Mouse (Mus musculus) layer of hippocampus, adult 18-20 months (tissue): ENCODE data around the gene Vipr2. TPM values are rescaled to one million over a fixed set of nuclear protein-coding genes. Genes with fewer than 3 reads are reported as not detected.
A peak's percentile ranks its signal among the peaks of the same experiment; 100 is the strongest.

Experiments used
- DNase-seq, 2 experiments: peaks; one replicate each; pipeline ENCODE4 v3.0.0; 2022; ENCODE audit warnings: low spot score in 2 of 2
- long read RNA-seq: library from polyadenylated mRNA; stranded (forward); transcript quantifications from one replicate; pipeline ENCODE4 v2.0.0, GENCODE M21; 2021
- total RNA-seq, 2 experiments: library from RNA; stranded (reverse); gene quantifications; 2 replicates each; pipeline ENCODE4 v1.2.3; 2021

Gene Vipr2
- total RNA-seq: under 1 TPM; 0.46 to 0.99 TPM
- long read RNA-seq, partial matches to known transcripts: 0 of 1 reads
- long read RNA-seq, other reads (novel, unspliced or antisense): 0 of 1 reads

DNA sequence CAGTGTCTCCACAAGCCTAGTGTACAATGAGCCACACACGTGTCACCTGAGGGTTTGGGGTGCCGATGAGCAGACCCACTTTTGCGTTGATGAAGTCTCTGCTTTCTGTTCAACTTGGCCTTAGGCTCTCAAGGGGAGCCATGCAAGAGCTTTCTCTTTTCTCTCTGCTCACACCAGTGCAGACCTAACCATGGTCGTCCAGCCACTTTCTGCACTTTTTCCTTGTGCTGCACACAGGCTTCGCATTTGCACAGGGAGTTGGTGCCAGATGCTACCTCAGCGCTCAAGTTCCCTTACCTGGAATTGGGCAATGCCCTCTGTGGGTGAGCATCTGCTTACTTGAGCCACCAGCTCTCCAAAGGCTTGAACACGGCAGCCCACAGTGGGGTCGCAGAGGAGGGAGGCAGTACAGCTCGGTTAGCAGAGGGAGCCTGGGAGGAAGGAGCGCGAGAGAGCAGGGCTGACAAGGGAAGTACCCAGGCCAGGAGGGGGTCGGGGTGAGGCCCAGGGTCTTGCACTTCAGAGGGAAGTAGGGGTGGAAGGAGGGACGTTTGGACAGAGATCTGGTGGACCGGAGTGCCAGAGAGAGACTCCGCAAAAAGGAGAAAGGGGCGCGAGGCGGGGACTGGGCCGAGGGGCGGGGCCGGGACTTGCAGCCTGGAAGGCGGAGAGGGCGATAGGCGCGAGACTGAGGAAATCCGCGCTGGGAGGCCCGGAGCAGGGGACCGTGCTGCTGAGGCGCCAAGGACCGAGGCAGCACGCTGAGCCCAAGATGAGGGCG is at the start of gene Vipr2:
Vipr2 (plus strand) TSS at position 653 of the 781 bp plus-strand sequence.
- DNase-seq: no peak

DNA sequence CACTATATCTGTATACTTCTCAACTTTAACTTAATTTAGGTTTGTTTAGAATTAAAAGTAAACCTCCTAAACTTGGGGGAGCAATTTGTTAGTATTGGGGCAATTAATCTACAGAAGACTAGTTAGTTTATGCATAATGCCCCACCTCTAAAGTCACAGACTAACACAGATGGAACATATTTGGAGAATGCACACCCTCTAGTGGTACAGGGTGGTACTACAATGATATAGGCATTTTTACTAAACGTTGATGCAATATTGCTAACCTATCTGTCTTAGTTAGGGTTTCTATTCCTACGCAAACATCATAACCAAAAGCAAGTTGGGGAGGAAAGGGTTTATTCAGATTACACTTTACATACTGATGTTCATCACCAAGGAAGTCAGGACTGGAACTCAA is 49.4 kb upstream of the Vipr2 start:
- no peak for DNase-seq

DNA sequence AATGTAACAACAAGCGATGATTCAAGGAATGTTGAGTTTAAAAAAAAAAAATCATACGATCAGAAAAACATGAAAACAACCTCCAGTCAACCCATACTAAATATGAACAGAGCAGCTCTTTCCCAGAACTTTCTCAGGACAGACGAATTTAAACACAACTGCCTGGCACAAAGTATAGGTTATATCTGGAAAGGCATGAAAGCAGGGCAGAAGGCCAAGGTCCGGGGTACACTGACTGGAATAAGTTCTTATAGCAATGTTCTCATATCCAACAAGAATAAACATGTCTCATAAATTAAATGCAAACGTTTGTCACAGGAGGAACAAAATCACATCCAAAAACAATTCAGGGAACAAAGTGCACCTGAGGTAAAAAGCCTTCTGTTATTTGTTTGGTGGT is 42.2 kb upstream of the Vipr2 start:
- no peak for DNase-seq

DNA sequence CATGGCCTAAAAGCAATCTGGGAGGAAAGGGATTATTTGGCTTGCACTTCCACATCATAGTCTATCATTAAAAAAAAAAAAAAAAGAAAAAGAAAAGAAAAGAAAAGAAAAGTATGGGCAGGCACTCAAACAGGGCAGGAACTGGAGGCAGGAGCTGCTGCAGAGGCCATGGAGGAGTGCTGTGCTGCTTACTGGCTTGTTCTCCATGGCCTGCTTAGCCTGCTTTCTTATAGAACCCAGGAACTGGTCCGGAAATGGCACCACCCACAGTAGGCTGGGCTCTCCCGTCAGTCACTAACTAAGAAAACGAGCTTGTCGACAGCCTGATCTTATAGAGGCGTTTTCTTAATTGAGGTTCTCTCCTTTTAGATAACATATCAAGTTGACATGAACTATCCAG is 32.7 kb upstream of the Vipr2 start:
- DNase-seq: no peak

- DNase-seq: peak; percentile 97 to 100
Measured at GRCm38 (mm10) chr12:116047440-116048377, 29.8 kb upstream of the Vipr2 start, which contains the start of gene Zfp386. Gene Zfp386 (plus strand): TSS chr12:116047724.

- no peak for DNase-seq
Measured at GRCm38 (mm10) chr12:116048766-116049165, 28.8 kb upstream of the Vipr2 start.

DNA sequence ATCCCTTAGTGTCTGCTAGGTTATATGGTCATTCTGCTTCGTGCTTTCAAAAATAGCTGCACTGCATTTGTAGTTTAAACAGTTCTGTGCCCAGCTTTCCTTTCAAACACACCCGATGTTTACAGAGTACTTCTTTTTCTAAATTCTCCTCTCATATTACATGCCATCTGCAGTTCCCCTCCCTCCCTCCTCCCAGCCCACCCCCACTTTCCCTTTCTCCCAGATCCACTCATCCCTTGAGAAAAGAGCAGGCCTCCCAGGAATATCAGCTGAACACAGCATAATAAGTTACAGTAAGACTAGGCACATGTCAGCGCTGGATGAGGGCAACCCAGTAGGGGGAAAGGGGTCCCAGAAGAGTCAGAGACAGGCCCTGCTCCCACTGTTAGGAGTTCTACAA is 28.3 kb upstream of the Vipr2 start:
- DNase-seq: no peak

- DNase-seq: no peak
Measured at GRCm38 (mm10) chr12:116049701-116050100, 27.8 kb upstream of the Vipr2 start.

GRCm38 (mm10) chr12:116054342-116054741 is 23.2 kb upstream of the Vipr2 start:
- DNase-seq: no peak

- DNase-seq: no peak
Measured at GRCm38 (mm10) chr12:116056112-116056511, 21.4 kb upstream of the Vipr2 start.

DNA sequence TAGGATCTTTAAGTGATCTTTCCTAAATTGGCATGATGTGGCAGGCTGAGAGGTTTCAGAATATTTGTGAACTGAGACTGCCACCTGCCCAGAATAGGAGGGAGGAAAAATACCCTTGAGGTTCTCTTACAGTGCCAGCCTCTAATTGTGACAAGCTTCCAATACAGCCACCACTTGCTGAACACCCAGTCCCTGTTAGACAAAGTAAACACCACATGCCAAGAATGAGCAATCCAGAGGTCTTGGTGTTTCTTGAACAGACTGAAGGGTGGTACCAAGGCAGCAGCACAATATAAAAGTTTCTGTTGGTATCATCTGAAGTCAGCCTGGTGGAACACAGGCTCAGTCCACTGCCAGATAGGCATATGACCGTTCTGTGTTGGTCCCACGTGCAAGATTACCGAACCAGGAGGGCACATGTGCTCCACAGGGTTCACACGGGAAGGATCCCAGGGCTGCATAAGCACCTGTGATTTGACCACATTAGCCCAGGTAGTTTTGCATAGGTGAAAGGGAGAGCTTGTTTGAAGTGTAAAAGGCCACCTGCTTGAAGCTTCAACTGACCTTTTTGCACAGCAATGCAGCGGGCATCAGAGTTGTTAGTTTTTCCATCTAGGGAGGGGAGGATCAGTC is 15.8 kb upstream of the Vipr2 start:
- no peak for DNase-seq

GRCm38 (mm10) chr12:116062194-116062583 is 15.3 kb upstream of the Vipr2 start:
- DNase-seq: no peak

GRCm38 (mm10) chr12:116063020-116063419 is 14.5 kb upstream of the Vipr2 start:
- no peak for DNase-seq

DNA sequence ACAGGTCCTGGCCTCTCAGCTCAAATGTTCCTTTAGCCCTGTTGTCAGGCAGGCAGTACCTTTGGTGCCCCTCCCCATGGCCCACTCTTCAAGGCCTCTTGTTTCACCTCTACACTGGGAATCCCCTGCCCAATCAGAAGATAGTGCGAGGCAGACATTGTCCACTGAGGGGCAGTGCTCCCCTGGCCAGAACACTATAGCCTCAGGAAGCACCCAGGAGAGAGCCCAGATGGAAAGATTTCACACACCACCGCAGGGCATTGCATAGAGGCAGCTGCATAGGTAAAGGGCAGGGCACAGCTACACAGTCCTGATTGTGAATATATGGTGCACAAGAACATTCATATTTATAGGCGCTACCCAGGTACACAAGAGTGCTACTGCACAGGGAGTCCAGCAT is 6.5 kb upstream of the Vipr2 start:
- peak in 1 of 2 experiments; percentile 31 for DNase-seq

GRCm38 (mm10) chr12:116077855-116078366 is 385 bp downstream of the Vipr2 start:
- DNase-seq: no peak

DNA sequence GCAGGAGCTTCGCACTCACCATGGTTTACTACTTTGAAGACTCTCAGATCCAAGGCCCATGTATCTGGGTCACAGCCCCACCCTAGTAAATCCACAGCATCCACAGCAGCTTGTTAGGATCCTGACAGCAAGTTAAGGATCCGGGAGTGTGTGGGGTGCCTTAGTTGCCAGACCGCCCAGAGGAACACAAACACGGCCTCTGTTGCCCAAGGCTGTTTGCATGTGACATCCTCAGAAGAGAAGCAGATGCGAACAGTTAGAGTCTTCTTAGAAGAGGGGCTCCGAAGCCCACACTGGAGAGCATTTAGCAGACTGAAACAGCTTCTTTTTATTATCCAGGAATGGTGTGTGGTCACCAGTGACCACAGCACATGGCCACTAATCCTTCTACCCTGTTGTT is 5.6 kb downstream of the Vipr2 start:
- DNase-seq: no peak

GRCm38 (mm10) chr12:116084294-116084693 is 6.8 kb downstream of the Vipr2 start:
- no peak for DNase-seq

GRCm38 (mm10) chr12:116086951-116087600 is 9.6 kb downstream of the Vipr2 start:
- no peak for DNase-seq

GRCm38 (mm10) chr12:116089836-116090235 is 12.3 kb downstream of the Vipr2 start:
- no peak for DNase-seq

DNA sequence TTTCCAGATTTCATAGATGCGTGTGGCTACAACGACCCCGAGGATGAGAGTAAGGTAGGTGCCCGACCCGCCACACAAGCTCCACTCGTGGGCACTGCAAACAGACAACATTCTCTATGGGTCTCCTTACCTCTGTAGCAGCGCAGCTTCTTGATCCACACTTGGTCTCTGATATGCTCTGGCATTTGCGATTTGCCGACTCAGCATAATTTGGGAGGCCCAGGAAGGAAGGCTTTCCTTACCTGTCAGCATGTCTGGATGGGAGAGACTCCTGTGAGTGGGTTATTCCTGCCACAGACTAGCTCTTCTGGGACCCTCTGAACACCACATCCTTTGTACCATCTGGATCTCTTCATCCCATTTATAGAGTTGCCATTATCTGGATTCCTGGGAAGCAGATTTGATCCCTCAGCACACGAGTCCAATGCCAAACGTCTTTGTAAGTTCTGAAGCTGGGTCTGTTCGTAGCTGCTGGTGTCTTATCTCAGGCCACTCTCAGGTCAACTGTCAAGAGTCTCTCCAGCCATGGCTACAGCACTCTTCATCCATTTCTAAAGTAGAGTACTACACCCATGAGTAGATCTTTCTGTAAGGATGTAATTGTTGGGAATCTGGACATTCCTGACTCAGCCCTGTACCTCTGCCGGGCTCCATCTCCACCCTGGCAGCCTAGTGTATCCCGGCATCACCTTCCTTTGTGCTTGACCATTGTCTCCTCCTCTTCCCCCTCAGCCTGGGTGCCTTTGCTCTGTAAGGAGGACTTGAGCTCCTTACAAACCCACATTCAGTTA is 17.4 kb downstream of the Vipr2 start:
- DNase-seq: no peak
